Mouse (Mus musculus): ENCODE results near the gene Pigv. TPM values are rescaled to one million over a fixed set of nuclear protein-coding genes. Genes with fewer than 3 reads are reported as not detected.

The Pigv gene
- total RNA-seq, 2 experiments from 2014 or later, result 12.5 to 12.7 TPM

- DNase-seq, result no peak
Observed at GRCm38 (mm10) chr4:133613867-133614266, 58.6 kb downstream of the Pigv start.

GRCm38 (mm10) chr4:133613026-133613425 lies 59.4 kb downstream of the Pigv start:
- DNase-seq, result no peak

DNA sequence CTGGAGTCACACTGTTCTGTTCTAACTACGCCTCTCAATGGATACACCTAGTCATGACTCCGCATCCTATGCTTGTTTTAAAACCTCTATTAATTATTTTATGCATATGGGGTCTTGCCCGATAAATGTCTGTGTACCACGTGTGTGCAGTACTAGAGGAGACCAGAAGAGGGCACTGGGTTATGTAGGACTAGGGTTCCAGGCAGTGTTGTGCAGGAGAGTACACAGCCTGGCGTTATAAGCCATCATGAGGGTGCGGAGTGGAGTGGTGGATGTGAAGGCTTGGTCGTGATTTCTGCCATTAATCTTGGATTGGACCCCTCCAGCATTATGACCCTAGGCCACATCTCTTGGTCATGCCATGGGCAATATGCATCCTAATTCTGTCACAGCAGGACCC lies 60.0 kb downstream of the Pigv start:
- no peak for DNase-seq

- DNase-seq, result no peak
Observed at GRCm38 (mm10) chr4:133611815-133612214, 60.6 kb downstream of the Pigv start.

Small RNA genes lying within 50 kb of the gene (microRNA-seq; reads per million reads assigned to microRNA genes)
- 0 to 0.27 reads per million in 2 experiments for gene Mir7227

Other genes with a start within 250 kb of the Pigv start
- 1 to 10 TPM; 2.0 to 3.5 TPM for gene Tent5b, start 192.5 kb downstream of the Pigv start, total RNA-seq (2021)
- 1 to 10 TPM; 2.4 to 2.8 TPM for gene Trnp1, start 174.1 kb downstream of the Pigv start, total RNA-seq (2021)
- gene Kdf1, start 153.7 kb downstream of the Pigv start, total RNA-seq (2021), result not detected
- 10 to 100 TPM; 78.7 to 80.1 TPM for gene Nudc, start 126.7 kb downstream of the Pigv start, total RNA-seq (2021)
- 10 to 100 TPM; 16.7 to 20.3 TPM for gene Nr0b2, start 119.3 kb downstream of the Pigv start, total RNA-seq (2021)
- gene Gpatch3, start 97.9 kb downstream of the Pigv start, total RNA-seq (2021), result 1 to 10 TPM; 3.2 to 3.6 TPM
- 1 to 10 TPM; 7.9 TPM for gene Gpn2, start 88.3 kb downstream of the Pigv start, total RNA-seq (2021)
- gene Sfn, start 70.5 kb downstream of the Pigv start, total RNA-seq (2021), result 1 to 10 TPM; 1.0 to 1.4 TPM
- gene Zdhhc18, start 22.5 kb downstream of the Pigv start, total RNA-seq (2021), result 10 to 100 TPM; 20.9 to 31.7 TPM
- 10 to 100 TPM; 31.3 to 34.9 TPM for gene Arid1a, start 84.1 kb upstream of the Pigv start, total RNA-seq (2021)
- 1 to 10 TPM; 4.4 to 6.2 TPM for gene Rps6ka1, start 215.2 kb upstream of the Pigv start, total RNA-seq (2021)